Mouse (Mus musculus): ENCODE results near the gene Akap8l. TPM values are rescaled to one million over a fixed set of nuclear protein-coding genes. Genes with fewer than 3 reads are reported as not detected.

Gene Akap8l
- 85.0 and 104 TPM in 2 replicates for polyA plus RNA-seq (2015; fragmentation: Nextera tagmentation; extraction: Ambion mirVana)

DNA sequence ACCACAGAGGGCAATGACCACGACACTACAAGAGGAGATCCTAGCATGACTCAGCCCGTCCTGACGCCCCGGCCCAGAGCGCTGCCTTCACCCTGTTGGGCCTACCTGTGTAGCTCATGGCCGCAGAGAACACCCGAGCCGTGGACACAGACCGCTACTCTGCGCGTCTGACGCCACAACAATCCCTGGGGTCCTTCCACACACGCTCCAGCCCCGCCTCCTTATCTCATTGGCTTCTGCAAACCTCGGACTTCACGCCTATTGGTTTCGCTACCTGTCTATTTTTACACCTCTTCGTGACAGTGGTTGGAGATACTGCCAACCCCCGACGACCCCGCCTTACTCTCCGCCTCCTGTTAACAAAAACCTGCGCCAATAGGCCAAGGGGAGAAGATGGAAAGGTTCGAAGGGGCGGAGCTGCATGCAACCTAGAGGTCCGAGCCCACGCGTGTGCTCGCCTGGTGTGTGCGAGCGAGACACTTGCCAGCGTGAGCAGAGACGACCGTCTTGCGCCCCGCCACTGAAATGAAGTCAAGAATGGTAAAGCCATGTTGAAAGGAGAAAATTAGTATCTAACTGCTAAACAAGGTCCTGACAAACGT lies at the start of gene Akap8l:
Akap8l (minus strand) TSS at position 226 of the 602 bp plus-strand sequence.
- H3K9ac ChIP-seq: peak within 1 kb of the TSS; percentile 83
- peak within 1 kb of the TSS; percentile 96 for H3K4me3 ChIP-seq
- peaks cover 22% of the 10 kb centered on the region for H3K4me1 ChIP-seq
- peak; percentile 97 for ATAC-seq (ENCODE audit: borderline replicate concordance, extremely low read depth, low FRiP score, low TSS enrichment)
- peaks cover 17% of the 10 kb centered on the region for H3K36me3 ChIP-seq
- WGBS: under 1% methylated on average over 37 of the region's 37 CpGs
- H3K27ac ChIP-seq: peak within 1 kb of the TSS; percentile 77
- H3K4me2 ChIP-seq: peak within 1 kb of the TSS; percentile 87
- no peaks in the 10 kb centered on the region for H3K27me3 ChIP-seq
- H3K9me3 ChIP-seq: no peaks in the 10 kb centered on the region

DNA sequence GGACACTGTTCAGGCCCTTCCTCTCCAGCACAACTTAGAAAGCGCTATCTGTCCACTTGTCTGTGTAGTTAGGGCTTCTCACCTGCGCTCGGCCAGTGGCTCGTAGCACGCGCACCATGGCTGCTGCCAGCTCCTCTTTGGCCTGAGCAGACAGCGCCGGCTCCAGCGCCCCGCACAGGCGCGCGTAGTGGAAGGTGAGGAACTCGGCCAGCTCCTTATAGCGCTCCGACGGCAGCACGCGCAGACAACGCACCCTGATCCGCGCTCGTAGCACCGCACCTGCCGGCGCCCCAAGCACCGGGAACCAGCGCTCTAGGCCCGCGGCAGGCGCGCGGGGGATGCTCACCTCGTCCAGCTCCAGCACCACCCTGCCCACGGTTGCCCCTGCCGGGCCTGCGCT lies 45.9 kb upstream of the Akap8l start:
- Histone ChIP-seq H3K4me2 (peak overlapping the region; percentile 46), H3K36me3 (no peaks in the 10 kb centered on the region), H3K27me3 (peaks cover 82% of the 10 kb centered on the region), H3K4me1 (peaks cover 12% of the 10 kb centered on the region; the same call in 1 of the 2 replicates), H3K9me3 (no peaks in the 10 kb centered on the region), H3K27ac (no peak overlapping the region), H3K9ac (no peak overlapping the region), H3K4me3 (peak overlapping the region; percentile 13)
- WGBS: 5% methylated on average over 37 of the region's 37 CpGs
- ATAC-seq (ENCODE audit: borderline replicate concordance, extremely low read depth, low FRiP score, low TSS enrichment): no peak

DNA sequence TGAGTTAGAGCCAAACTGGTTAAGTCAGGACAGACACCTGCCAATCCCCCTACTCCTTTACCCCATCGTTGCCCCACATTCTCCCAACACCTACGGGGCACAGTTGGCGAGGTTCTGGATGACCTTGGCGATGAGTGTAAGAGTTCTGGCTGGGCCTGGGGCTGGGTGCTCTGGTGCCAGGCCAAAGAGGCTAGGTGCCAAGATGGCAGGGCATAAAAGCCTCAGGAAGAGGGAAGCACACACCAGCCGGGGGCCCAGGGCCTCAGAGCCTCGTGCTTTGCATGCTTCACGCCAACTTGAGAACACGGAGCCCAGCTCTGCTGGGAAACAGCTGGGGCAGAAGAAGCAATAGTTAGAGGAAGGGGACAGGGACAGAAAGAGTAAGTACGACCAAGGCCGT lies 43.5 kb upstream of the Akap8l start:
- no peak overlapping the region for H3K4me2 ChIP-seq
- H3K27me3 ChIP-seq: peaks cover 83% of the 10 kb centered on the region
- no peak overlapping the region for H3K9ac ChIP-seq
- no peaks in the 10 kb centered on the region for H3K36me3 ChIP-seq
- WGBS: 80% methylated on average over 10 of the region's 10 CpGs
- no peak for ATAC-seq (ENCODE audit: borderline replicate concordance, extremely low read depth, low FRiP score, low TSS enrichment)
- no peaks in the 10 kb centered on the region for H3K9me3 ChIP-seq
- H3K27ac ChIP-seq: no peak overlapping the region
- H3K4me1 ChIP-seq: peaks cover 12% of the 10 kb centered on the region
- H3K4me3 ChIP-seq: no peak overlapping the region

DNA sequence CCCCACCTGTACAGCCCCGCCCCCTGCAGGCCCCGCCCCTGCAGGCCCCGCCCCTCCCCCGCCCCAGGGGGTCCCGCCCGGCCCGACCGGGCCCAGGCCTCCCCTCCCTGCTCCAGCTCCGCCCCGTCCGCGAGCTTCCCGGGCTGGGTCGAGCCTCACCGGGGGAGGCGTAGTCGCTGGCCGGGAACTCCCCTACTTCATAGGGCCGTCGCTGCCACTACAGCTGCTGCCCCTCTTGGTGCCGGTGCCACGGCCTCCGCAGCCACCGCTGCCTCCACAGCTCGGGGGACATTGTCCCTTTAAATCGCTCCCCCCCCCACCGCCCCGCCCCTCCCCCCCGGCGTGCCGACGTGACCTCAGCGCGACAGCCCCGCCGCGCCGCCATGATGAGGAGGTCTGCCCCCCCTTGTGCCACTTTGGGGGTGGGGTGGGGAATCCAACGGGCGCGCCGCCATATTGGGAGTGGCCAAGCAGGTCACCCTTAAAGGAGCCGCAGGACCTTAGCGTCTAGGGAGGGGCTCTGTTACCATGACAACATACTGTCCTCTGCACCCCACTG lies 38.8 kb upstream of the Akap8l start, which contains the start of gene Wiz:
Wiz (minus strand) TSS at position 339 of the 559 bp plus-strand sequence.
- Histone ChIP-seq H3K27me3 (peaks cover 36% of the 10 kb centered on the region), H3K27ac (peak within 1 kb of the TSS; percentile 82), H3K9ac (peak within 1 kb of the TSS; percentile 78), H3K4me2 (peak within 1 kb of the TSS; percentile 98), H3K36me3 (peaks cover 10% of the 10 kb centered on the region), H3K9me3 (no peaks in the 10 kb centered on the region), H3K4me1 (peaks cover 16% of the 10 kb centered on the region; the same call in 1 of the 2 replicates), H3K4me3 (peak within 1 kb of the TSS; percentile 83)
- under 1% methylated on average over 24 of the region's 44 CpGs for WGBS
- ATAC-seq (ENCODE audit: borderline replicate concordance, extremely low read depth, low FRiP score, low TSS enrichment): peak; percentile 92

DNA sequence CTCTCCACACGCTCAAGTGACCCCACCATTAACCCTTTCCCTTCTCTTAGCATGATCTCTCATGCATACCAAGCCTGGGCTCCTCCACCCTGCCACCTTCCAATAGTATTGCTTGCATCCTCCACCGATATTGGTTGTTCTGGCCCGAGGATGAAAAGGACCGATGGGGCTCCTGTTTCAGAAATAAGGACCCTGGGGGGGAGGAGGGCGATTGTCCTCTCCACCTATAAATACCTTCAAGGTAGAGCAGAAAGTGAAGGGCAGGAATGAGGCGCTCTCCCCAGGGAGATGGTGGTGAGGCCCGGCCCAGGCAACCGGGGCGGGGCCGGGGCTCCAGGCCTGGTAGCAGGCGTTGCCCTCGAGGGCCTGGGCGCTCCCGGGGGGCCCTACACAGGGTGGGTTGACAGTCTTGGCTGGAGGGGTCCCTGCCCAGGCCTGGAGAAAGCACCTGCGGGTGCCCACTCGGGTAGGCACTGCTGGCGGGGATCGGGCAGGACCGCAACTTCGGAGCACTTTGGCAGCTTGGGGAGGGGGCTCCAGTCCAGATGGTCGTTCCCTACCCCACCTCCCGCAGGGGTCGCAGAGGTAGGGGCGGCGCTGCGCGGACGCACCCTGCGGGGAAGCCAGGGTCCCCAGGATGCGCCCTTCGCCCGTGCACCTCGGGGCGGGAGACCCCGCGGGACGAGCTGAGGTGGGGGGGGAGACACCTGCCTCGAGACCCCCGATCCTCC lies 38.1 kb upstream of the Akap8l start:
- H3K4me1 ChIP-seq: peaks cover 16% of the 10 kb centered on the region; the same call in 1 of the 2 replicates
- H3K9me3 ChIP-seq: no peaks in the 10 kb centered on the region
- peak; percentile 57 for ATAC-seq (ENCODE audit: borderline replicate concordance, extremely low read depth, low FRiP score, low TSS enrichment)
- peak overlapping the region; percentile 98 for H3K4me2 ChIP-seq
- peaks cover 15% of the 10 kb centered on the region for H3K36me3 ChIP-seq
- peak overlapping the region; percentile 82 for H3K27ac ChIP-seq
- peak overlapping the region; percentile 83 for H3K4me3 ChIP-seq
- under 1% methylated on average over 38 of the region's 39 CpGs for WGBS
- peaks cover 29% of the 10 kb centered on the region for H3K27me3 ChIP-seq
- H3K9ac ChIP-seq: peak overlapping the region; percentile 78

DNA sequence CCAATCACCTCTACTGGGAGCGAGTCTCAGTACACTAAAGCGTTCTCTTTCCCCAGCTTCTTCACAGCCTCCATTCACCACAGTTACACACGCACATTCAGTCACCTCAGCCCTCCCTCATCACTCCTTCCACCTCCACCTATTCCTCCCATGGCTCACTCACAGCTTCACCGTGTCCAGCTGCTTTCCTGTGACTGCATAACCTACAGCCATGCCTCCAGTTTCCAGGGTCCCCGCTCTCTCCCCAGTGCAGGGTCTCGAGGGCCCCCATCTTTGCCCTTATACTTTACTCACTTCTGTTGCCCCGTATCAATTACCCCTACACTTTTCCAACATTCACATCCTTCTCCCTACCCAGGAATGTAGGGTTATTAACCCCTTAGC lies 37.6 kb upstream of the Akap8l start:
- Histone ChIP-seq H3K4me3 (peak overlapping the region; percentile 83), H3K9me3 (no peaks in the 10 kb centered on the region), H3K27me3 (peaks cover 24% of the 10 kb centered on the region), H3K4me1 (peaks cover 16% of the 10 kb centered on the region; the same call in 1 of the 2 replicates), H3K9ac (peak overlapping the region; percentile 78; the same call in 1 of the 2 replicates), H3K27ac (no peak overlapping the region), H3K36me3 (peaks cover 17% of the 10 kb centered on the region), H3K4me2 (peak overlapping the region; percentile 98)
- no peak for ATAC-seq (ENCODE audit: borderline replicate concordance, extremely low read depth, low FRiP score, low TSS enrichment)
- WGBS: 25% methylated on average over 7 of the region's 7 CpGs

DNA sequence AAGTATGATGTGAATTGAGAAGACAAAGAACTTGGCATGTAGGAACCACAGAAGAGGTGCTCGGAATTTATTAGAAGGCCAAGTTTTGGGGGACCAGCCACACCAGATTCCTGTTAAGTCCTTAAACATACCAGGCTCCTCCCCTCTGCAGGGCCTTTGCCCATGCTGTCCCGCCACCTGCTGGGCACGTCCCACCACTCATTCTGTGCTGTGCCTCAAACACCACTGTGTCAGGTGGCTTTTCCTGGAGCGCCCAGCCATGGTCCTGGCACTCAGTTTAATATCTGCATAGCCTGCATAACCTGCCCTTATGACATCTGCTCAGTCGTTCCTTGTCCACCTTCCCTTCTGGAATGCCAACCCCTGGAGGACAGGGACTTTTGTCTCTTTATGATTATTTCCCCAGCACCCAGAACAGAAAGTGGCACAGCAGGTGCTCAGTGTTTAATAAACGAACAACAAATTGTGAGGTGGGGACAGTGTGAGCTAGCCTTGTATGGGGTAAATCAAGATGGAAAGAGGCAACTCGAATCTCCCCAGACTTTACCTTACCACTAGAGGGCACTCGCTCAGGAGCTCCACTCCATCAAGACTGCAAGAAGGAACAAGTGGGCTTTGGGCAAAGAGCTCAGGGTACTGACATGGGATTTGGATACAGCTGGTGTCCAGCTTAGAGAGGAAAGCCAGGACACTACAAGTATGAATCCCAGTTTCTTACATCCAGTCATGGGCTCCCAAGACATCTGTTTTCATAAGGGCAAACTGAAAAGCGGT lies 36.4 kb upstream of the Akap8l start:
- Histone ChIP-seq H3K36me3 (peaks cover 17% of the 10 kb centered on the region), H3K27ac (no peak overlapping the region; the same call in 1 of the 2 replicates)
- no peak for ATAC-seq (ENCODE audit: borderline replicate concordance, extremely low read depth, low FRiP score, low TSS enrichment)

DNA sequence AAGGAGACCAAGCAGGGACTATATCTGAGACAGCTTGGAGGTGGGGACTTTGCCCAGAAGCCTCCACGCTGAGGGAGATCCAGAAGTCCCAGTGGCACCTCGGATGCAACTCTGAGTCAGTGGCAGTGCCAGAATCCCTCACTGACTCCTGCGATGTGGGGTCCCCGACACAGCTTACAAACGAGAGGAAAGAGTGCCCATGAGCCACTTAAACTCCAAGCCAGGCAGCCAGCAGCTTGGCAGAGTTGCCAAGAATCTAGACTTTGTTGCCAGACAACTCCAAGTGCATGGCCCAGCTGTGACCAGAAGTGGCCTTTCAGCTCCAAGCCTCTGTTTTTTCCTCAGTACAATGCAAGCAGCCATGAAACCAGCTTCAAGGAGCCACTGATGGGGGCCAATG lies 33.3 kb upstream of the Akap8l start:
- H3K4me3 ChIP-seq: no peak overlapping the region
- H3K27me3 ChIP-seq: no peaks in the 10 kb centered on the region
- no peak for ATAC-seq (ENCODE audit: borderline replicate concordance, extremely low read depth, low FRiP score, low TSS enrichment)
- 84% methylated on average over 5 of the region's 5 CpGs for WGBS
- H3K9me3 ChIP-seq: no peaks in the 10 kb centered on the region
- no peak overlapping the region for H3K9ac ChIP-seq
- H3K4me2 ChIP-seq: no peak overlapping the region
- H3K27ac ChIP-seq: no peak overlapping the region
- peaks cover 17% of the 10 kb centered on the region for H3K36me3 ChIP-seq
- peaks cover 10% of the 10 kb centered on the region; the same call in 1 of the 2 replicates for H3K4me1 ChIP-seq

More for the DNA sequence above, 36.4 kb upstream of the Akap8l start:
- Histone ChIP-seq H3K9ac (no peak overlapping the region), H3K4me3 (no peak overlapping the region), H3K4me1 (peaks cover 10% of the 10 kb centered on the region; the same call in 1 of the 2 replicates), H3K27me3 (peaks cover 12% of the 10 kb centered on the region), H3K9me3 (no peaks in the 10 kb centered on the region), H3K4me2 (no peak overlapping the region; the same call in 1 of the 2 replicates)
- 64% methylated on average over 9 of the region's 9 CpGs for WGBS

DNA sequence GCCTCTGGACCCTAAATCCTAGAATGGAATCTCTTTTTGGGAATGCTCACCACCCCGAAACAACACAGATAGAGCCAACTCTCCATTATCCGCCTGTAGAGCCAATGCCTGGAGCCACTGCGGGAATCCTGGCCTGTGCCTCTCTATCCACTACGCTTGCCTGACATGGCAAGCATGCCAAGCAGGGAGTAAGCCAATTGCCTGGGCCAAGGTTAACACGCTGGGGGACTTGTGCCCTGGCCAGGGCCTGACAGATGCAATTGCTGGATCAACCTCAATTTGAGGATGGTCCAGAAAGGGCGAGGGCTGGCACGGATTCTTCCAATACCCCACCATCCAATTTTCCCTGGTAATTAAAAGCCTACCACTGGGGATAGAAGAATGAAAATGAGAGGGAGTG lies 32.2 kb upstream of the Akap8l start:
- ATAC-seq (ENCODE audit: borderline replicate concordance, extremely low read depth, low FRiP score, low TSS enrichment): no peak
- H3K36me3 ChIP-seq: peaks cover 17% of the 10 kb centered on the region
- no peak overlapping the region for H3K9ac ChIP-seq
- H3K4me3 ChIP-seq: no peak overlapping the region
- WGBS: 93% methylated on average over 7 of the region's 7 CpGs
- H3K27ac ChIP-seq: no peak overlapping the region
- no peaks in the 10 kb centered on the region for H3K9me3 ChIP-seq
- H3K4me2 ChIP-seq: no peak overlapping the region
- no peaks in the 10 kb centered on the region for H3K27me3 ChIP-seq
- H3K4me1 ChIP-seq: 0 out of 2 replicates have a peak, but pooled peaks cover 4% of the 10 kb centered on the region

DNA sequence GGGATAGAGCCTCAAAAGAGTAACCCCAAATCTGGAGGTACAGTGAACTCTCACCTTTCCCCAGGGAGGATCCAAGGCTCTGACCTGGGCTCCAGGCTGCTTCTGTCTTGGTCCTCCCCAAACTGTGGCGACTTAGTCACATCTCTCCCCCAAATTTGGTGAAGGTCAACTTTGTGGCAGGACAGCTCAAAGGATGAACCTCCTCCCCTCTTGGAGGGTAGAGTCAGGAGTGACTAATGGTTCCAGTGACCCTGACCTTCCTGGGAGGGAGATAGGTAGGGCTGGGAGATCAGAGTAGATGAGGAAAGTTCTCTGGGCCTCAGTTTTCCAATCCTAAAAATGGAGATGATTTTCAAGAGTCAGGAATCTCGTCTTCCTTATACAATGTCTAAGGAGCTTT lies 28.4 kb upstream of the Akap8l start:
- 71% methylated on average over 2 of the region's 2 CpGs for WGBS
- Histone ChIP-seq H3K9ac (no peak overlapping the region), H3K36me3 (peaks cover 14% of the 10 kb centered on the region; the same call in 1 of the 2 replicates), H3K27ac (no peak overlapping the region), H3K27me3 (no peaks in the 10 kb centered on the region), H3K4me1 (no peaks in the 10 kb centered on the region), H3K4me3 (no peak overlapping the region), H3K9me3 (no peaks in the 10 kb centered on the region), H3K4me2 (no peak overlapping the region)
- ATAC-seq (ENCODE audit: borderline replicate concordance, extremely low read depth, low FRiP score, low TSS enrichment): no peak

DNA sequence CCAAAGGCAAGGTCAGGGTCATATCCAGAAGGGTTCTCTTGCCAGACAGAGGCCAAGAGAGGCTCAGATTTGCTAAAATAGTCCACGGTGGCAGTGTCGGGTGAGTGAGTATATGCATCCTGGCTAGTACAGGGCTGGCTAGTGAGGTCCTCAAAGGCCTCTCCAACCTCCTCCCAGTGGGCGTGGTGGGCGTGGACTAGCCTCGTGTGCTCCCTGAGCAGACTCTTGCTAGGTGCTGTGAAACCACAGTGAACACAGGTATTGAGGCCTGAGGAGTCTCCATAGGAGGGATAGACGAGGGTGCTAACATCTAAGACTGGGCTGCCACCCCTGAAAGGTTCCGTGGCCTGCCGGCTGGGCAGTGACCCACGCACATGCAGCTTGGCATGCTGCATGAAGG lies 26.7 kb upstream of the Akap8l start:
- H3K4me3 ChIP-seq: no peak overlapping the region
- WGBS: 79% methylated on average over 9 of the region's 9 CpGs
- H3K36me3 ChIP-seq: peaks cover 9% of the 10 kb centered on the region; the same call in 1 of the 2 replicates
- no peak overlapping the region for H3K27ac ChIP-seq
- no peaks in the 10 kb centered on the region for H3K27me3 ChIP-seq
- H3K9ac ChIP-seq: no peak overlapping the region
- no peak for ATAC-seq (ENCODE audit: borderline replicate concordance, extremely low read depth, low FRiP score, low TSS enrichment)
- no peaks in the 10 kb centered on the region for H3K9me3 ChIP-seq
- H3K4me1 ChIP-seq: no peaks in the 10 kb centered on the region
- H3K4me2 ChIP-seq: no peak overlapping the region
